Mouse (Mus musculus): ENCODE data around the gene Olfr91. TPM values are rescaled to one million over a fixed set of nuclear protein-coding genes. Genes with fewer than 3 reads are reported as not detected.
A peak's percentile ranks its signal among the peaks of the same experiment; 100 is the strongest.

The Olfr91 gene
- polyA plus RNA-seq, 1 experiment, result not detected

- no peak for TF ChIP-seq CTCF (IDR thresholded peaks at IDR 0.05; ENCODE audit: low read depth, low read length)
- TF ChIP-seq POLR2A (IDR thresholded peaks at IDR 0.05; ENCODE audit: borderline replicate concordance, low read depth, low read length), result no peak
- Histone ChIP-seq H3K27ac (ENCODE audit: insufficient read depth, low read depth, low read length) (no peak overlapping the region), H3K4me1 (ENCODE audit: control insufficient read depth, insufficient read depth, low read length) (peaks cover 6% of the 10 kb centered on the region; the same call in 1 of the 2 replicates), H3K4me3 (ENCODE audit: insufficient read depth, low read length) (no peak overlapping the region)
Measured at GRCm38 (mm10) chr17:37047332-37047976, 50.6 kb downstream of the Olfr91 start.

- peak overlapping the region; percentile 50 for H3K4me3 ChIP-seq (ENCODE audit: insufficient read depth, low read length)
Measured at GRCm38 (mm10) chr17:37046312-37047112, 51.6 kb downstream of the Olfr91 start.

GRCm38 (mm10) chr17:37045611-37046311 lies 52.3 kb downstream of the Olfr91 start, which contains the start of gene Gabbr1:
TSS of gene Gabbr1 (plus strand) at chr17:37045966.
- TF ChIP-seq CTCF (IDR thresholded peaks at IDR 0.05; ENCODE audit: low read depth, low read length) (no peak), POLR2A (IDR thresholded peaks at IDR 0.05; ENCODE audit: borderline replicate concordance, low read depth, low read length) (no peak)
- peaks cover 6% of the 10 kb centered on the region; the same call in 1 of the 2 replicates for H3K4me1 ChIP-seq (ENCODE audit: control insufficient read depth, insufficient read depth, low read length)
- H3K4me3 ChIP-seq (ENCODE audit: insufficient read depth, low read length), result peak within 1 kb of the TSS; percentile 50
- no peak within 1 kb of the TSS for H3K27ac ChIP-seq (ENCODE audit: insufficient read depth, low read depth, low read length)

More at GRCm38 (mm10) chr17:37046312-37047112, 51.6 kb downstream of the Olfr91 start:
- TF ChIP-seq CTCF (IDR thresholded peaks at IDR 0.05; ENCODE audit: low read depth, low read length) (no peak), POLR2A (IDR thresholded peaks at IDR 0.05; ENCODE audit: borderline replicate concordance, low read depth, low read length) (no peak)
- Histone ChIP-seq H3K4me1 (ENCODE audit: control insufficient read depth, insufficient read depth, low read length) (peaks cover 6% of the 10 kb centered on the region; the same call in 1 of the 2 replicates), H3K27ac (ENCODE audit: insufficient read depth, low read depth, low read length) (no peak overlapping the region)

GRCm38 (mm10) chr17:37044651-37045244 lies 53.3 kb downstream of the Olfr91 start:
- peaks cover 6% of the 10 kb centered on the region; the same call in 1 of the 2 replicates for H3K4me1 ChIP-seq (ENCODE audit: control insufficient read depth, insufficient read depth, low read length)
- H3K27ac ChIP-seq (ENCODE audit: insufficient read depth, low read depth, low read length), result no peak overlapping the region
- TF ChIP-seq POLR2A (IDR thresholded peaks at IDR 0.05; ENCODE audit: borderline replicate concordance, low read depth, low read length) (no peak), CTCF (IDR thresholded peaks at IDR 0.05; ENCODE audit: low read depth, low read length) (no peak)
- H3K4me3 ChIP-seq (ENCODE audit: insufficient read depth, low read length), result no peak overlapping the region

Other genes starting within 250 kb of the Olfr91 start
- not detected in 2 replicates for gene Trim15, start 231.1 kb downstream of the Olfr91 start, polyA plus RNA-seq (2012; ENCODE audit: insufficient read depth, insufficient read length, missing spikeins)
- not detected in 2 replicates for gene Trim10, start 228.7 kb downstream of the Olfr91 start, polyA plus RNA-seq (2012; ENCODE audit: insufficient read depth, insufficient read length, missing spikeins)
- gene Trim40, start 208.2 kb downstream of the Olfr91 start, polyA plus RNA-seq (2012; ENCODE audit: insufficient read depth, insufficient read length, missing spikeins), result not detected in 2 replicates
- not detected in 2 replicates for gene Trim31, start 200.2 kb downstream of the Olfr91 start, polyA plus RNA-seq (2012; ENCODE audit: insufficient read depth, insufficient read length, missing spikeins)
- gene Rnf39, start 155.4 kb downstream of the Olfr91 start, polyA plus RNA-seq (2012; ENCODE audit: insufficient read depth, insufficient read length, missing spikeins), result not detected in 2 replicates
- gene Ppp1r11, start 146.5 kb downstream of the Olfr91 start, polyA plus RNA-seq (2012; ENCODE audit: insufficient read depth, insufficient read length, missing spikeins), result 59.3 and 64.4 TPM in 2 replicates
- 50.1 and 70.8 TPM in 2 replicates for gene Znrd1, start 139.7 kb downstream of the Olfr91 start, polyA plus RNA-seq (2012; ENCODE audit: insufficient read depth, insufficient read length, missing spikeins)
- gene Znrd1as, start 139.7 kb downstream of the Olfr91 start, polyA plus RNA-seq (2012; ENCODE audit: insufficient read depth, insufficient read length, missing spikeins), result 7.9 and 10.4 TPM in 2 replicates
- not detected in 2 replicates for gene 2410137M14Rik, start 117.0 kb downstream of the Olfr91 start, polyA plus RNA-seq (2012; ENCODE audit: insufficient read depth, insufficient read length, missing spikeins)
- 0.69 and 1.0 TPM in 2 replicates for gene H2-M5, start 108.7 kb downstream of the Olfr91 start, polyA plus RNA-seq (2012; ENCODE audit: insufficient read depth, insufficient read length, missing spikeins)
- gene Zfp57, start 97.1 kb downstream of the Olfr91 start, polyA plus RNA-seq (2012; ENCODE audit: insufficient read depth, insufficient read length, missing spikeins), result not detected in 2 replicates
- not detected in 2 replicates for gene Mog, start 74.9 kb downstream of the Olfr91 start, polyA plus RNA-seq (2012; ENCODE audit: insufficient read depth, insufficient read length, missing spikeins)
- 0.90 and 1.0 TPM in 2 replicates for gene Gabbr1, start 52.3 kb downstream of the Olfr91 start, polyA plus RNA-seq (2012; ENCODE audit: insufficient read depth, insufficient read length, missing spikeins)
- not detected in 2 replicates for gene Olfr90, start 9.8 kb downstream of the Olfr91 start, polyA plus RNA-seq (2012; ENCODE audit: insufficient read depth, insufficient read length, missing spikeins)
- gene Olfr92, start 21.8 kb upstream of the Olfr91 start, polyA plus RNA-seq (2012; ENCODE audit: insufficient read depth, insufficient read length, missing spikeins), result not detected in 2 replicates
- gene Olfr93, start 63.2 kb upstream of the Olfr91 start, polyA plus RNA-seq (2012; ENCODE audit: insufficient read depth, insufficient read length, missing spikeins), result not detected in 2 replicates
- gene Ubd, start 95.6 kb upstream of the Olfr91 start, polyA plus RNA-seq (2012; ENCODE audit: insufficient read depth, insufficient read length, missing spikeins), result not detected in 2 replicates
- gene Olfr94, start 102.7 kb upstream of the Olfr91 start, polyA plus RNA-seq (2012; ENCODE audit: insufficient read depth, insufficient read length, missing spikeins), result not detected in 2 replicates
- gene Olfr95, start 114.8 kb upstream of the Olfr91 start, polyA plus RNA-seq (2012; ENCODE audit: insufficient read depth, insufficient read length, missing spikeins), result not detected in 2 replicates
- not detected in 2 replicates for gene Olfr96, start 121.9 kb upstream of the Olfr91 start, polyA plus RNA-seq (2012; ENCODE audit: insufficient read depth, insufficient read length, missing spikeins)
- not detected in 2 replicates for gene Olfr97, start 139.1 kb upstream of the Olfr91 start, polyA plus RNA-seq (2012; ENCODE audit: insufficient read depth, insufficient read length, missing spikeins)
- not detected in 2 replicates for gene Olfr98, start 165.5 kb upstream of the Olfr91 start, polyA plus RNA-seq (2012; ENCODE audit: insufficient read depth, insufficient read length, missing spikeins)
- gene H2-M3, start 171.9 kb upstream of the Olfr91 start, polyA plus RNA-seq (2012; ENCODE audit: insufficient read depth, insufficient read length, missing spikeins), result 48.3 and 53.5 TPM in 2 replicates
- not detected in 2 replicates for gene Olfr99, start 185.2 kb upstream of the Olfr91 start, polyA plus RNA-seq (2012; ENCODE audit: insufficient read depth, insufficient read length, missing spikeins)
- gene Olfr101, start 206.0 kb upstream of the Olfr91 start, polyA plus RNA-seq (2012; ENCODE audit: insufficient read depth, insufficient read length, missing spikeins), result not detected in 2 replicates
- gene Olfr102, start 218.8 kb upstream of the Olfr91 start, polyA plus RNA-seq (2012; ENCODE audit: insufficient read depth, insufficient read length, missing spikeins), result not detected in 2 replicates
- gene Olfr103, start 241.4 kb upstream of the Olfr91 start, polyA plus RNA-seq (2012; ENCODE audit: insufficient read depth, insufficient read length, missing spikeins), result not detected in 2 replicates